Mouse (Mus musculus): ENCODE measurements at regions not wholly inside any gene's neighbourhood (a gene's known extent, or its start where the extent isn't known, plus 50 kb on each side); places are given as distances from the start of the nearest gene placed in this dataset.

GRCm38 (mm10) chr19:54982801-54983200 lies 144.2 kb downstream of the Gpam start:
- TF ChIP-seq CTCF (IDR thresholded peaks at IDR 0.05; ENCODE audit: low read depth, low read length) (no peak), POLR2A (IDR thresholded peaks at IDR 0.05; ENCODE audit: extremely low read depth, insufficient read depth, low read length) (no peak)
